Mouse (Mus musculus): Measurements from ENCODE around the gene Olfr773. TPM values are rescaled to one million over a fixed set of nuclear protein-coding genes. Genes with fewer than 3 reads are reported as not detected.
"Not testable (repeated sequence)": the region's sequence is repeated elsewhere in the genome, so short reads cannot be mapped to it uniquely, and the experiment has no call there.

Olfr773 gene
- not detected in 2 replicates for polyA plus RNA-seq (2015; fragmentation: Nextera tagmentation; extraction: Ambion mirVana)

- not testable (repeated sequence) for H3K9ac ChIP-seq; H3K4me2 ChIP-seq; H3K4me1 ChIP-seq (replicated peaks); H3K27me3 ChIP-seq; H3K9me3 ChIP-seq; H3K4me3 ChIP-seq; H3K27ac ChIP-seq; H3K36me3 ChIP-seq; ATAC-seq (ENCODE audit: low FRiP score)
Measured at GRCm38 (mm10) chr10:129187319-129187718, at the start of gene Olfr773. Olfr773 (minus strand) TSS chr10:129187419.

GRCm38 (mm10) chr10:129235904-129236303 lies 48.7 kb upstream of the Olfr773 start, which contains the start of gene Olfr774:
Olfr774 (plus strand) TSS chr10:129236204.
- H3K4me3 ChIP-seq = no peak within 1 kb of the TSS
- H3K9ac ChIP-seq = no peak within 1 kb of the TSS
- H3K4me1 ChIP-seq (replicated peaks) = no peaks in the 10 kb centered on the region
- H3K36me3 ChIP-seq = no peaks in the 10 kb centered on the region
- H3K4me2 ChIP-seq = no peak within 1 kb of the TSS
- no peaks in the 10 kb centered on the region for H3K27me3 ChIP-seq
- WGBS = 85% methylated on average over 2 of the region's 2 CpGs
- no peaks in the 10 kb centered on the region for H3K9me3 ChIP-seq
- ATAC-seq (ENCODE audit: low FRiP score) = no peak
- no peak within 1 kb of the TSS for H3K27ac ChIP-seq

- Histone ChIP-seq H3K4me3 (no peak overlapping the region), H3K27ac (no peak overlapping the region), H3K9ac (no peak overlapping the region), H3K27me3 (no peaks in the 10 kb centered on the region), H3K9me3 (no peaks in the 10 kb centered on the region), H3K4me1 (replicated peaks) (no peaks in the 10 kb centered on the region), H3K36me3 (no peaks in the 10 kb centered on the region), H3K4me2 (no peak overlapping the region)
- 88% methylated on average over 1 of the region's 1 CpGs for WGBS
- no peak for ATAC-seq (ENCODE audit: low FRiP score)
Measured at GRCm38 (mm10) chr10:129230737-129231136, 43.5 kb upstream of the Olfr773 start.

- H3K9ac ChIP-seq; H3K27ac ChIP-seq; H3K27me3 ChIP-seq; H3K9me3 ChIP-seq; H3K4me2 ChIP-seq; ATAC-seq (ENCODE audit: low FRiP score); H3K36me3 ChIP-seq; H3K4me1 ChIP-seq (replicated peaks); H3K4me3 ChIP-seq: not testable (repeated sequence)
- 82% methylated on average over 3 of the region's 4 CpGs for WGBS
Measured at GRCm38 (mm10) chr10:129177821-129178220, 9.4 kb downstream of the Olfr773 start, which contains the start of gene Olfr772. Olfr772 (minus strand) TSS chr10:129177921.

GRCm38 (mm10) chr10:129164651-129165050 lies 22.6 kb downstream of the Olfr773 start, which contains the start of gene Olfr771:
Olfr771 (minus strand) TSS chr10:129164751.
- 91% methylated on average over 1 of the region's 1 CpGs for WGBS
- no peak within 1 kb of the TSS for H3K4me2 ChIP-seq
- ATAC-seq (ENCODE audit: low FRiP score) = no peak

GRCm38 (mm10) chr10:129138898-129139297 lies 48.3 kb downstream of the Olfr773 start, which contains the start of gene Olfr770:
Olfr770 (minus strand) TSS chr10:129138998.
- Histone ChIP-seq H3K4me2 (no peak within 1 kb of the TSS), H3K36me3 (no peaks in the 10 kb centered on the region), H3K4me3 (no peak within 1 kb of the TSS), H3K27ac (no peak within 1 kb of the TSS), H3K9ac (no peak within 1 kb of the TSS), H3K4me1 (replicated peaks) (no peaks in the 10 kb centered on the region), H3K9me3 (no peaks in the 10 kb centered on the region), H3K27me3 (no peaks in the 10 kb centered on the region)
- no peak for ATAC-seq (ENCODE audit: low FRiP score)
- WGBS = 86% methylated on average over 2 of the region's 2 CpGs

More at GRCm38 (mm10) chr10:129164651-129165050, 22.6 kb downstream of the Olfr773 start, which contains the start of gene Olfr771:
- no peak within 1 kb of the TSS for H3K4me3 ChIP-seq
- H3K4me1 ChIP-seq (replicated peaks) = no peaks in the 10 kb centered on the region
- H3K9me3 ChIP-seq = no peaks in the 10 kb centered on the region
- H3K9ac ChIP-seq = no peak within 1 kb of the TSS
- H3K27ac ChIP-seq = no peak within 1 kb of the TSS
- H3K36me3 ChIP-seq = no peaks in the 10 kb centered on the region
- no peaks in the 10 kb centered on the region for H3K27me3 ChIP-seq

Other genes with a start within 250 kb of the Olfr773 start
- not detected in 2 replicates for gene Mettl7b, start 226.4 kb downstream of the Olfr773 start, polyA plus RNA-seq (2015; fragmentation: Nextera tagmentation; extraction: Ambion mirVana)
- not detected in 2 replicates for gene Olfr9, start 198.0 kb downstream of the Olfr773 start, polyA plus RNA-seq (2015; fragmentation: Nextera tagmentation; extraction: Ambion mirVana)
- gene Olfr763, start 176.6 kb downstream of the Olfr773 start, polyA plus RNA-seq (2015; fragmentation: Nextera tagmentation; extraction: Ambion mirVana) = not detected in 2 replicates
- not detected in 2 replicates for gene Olfr764-ps1, start 147.5 kb downstream of the Olfr773 start, polyA plus RNA-seq (2015; fragmentation: Nextera tagmentation; extraction: Ambion mirVana)
- not detected in 2 replicates for gene Olfr765, start 137.4 kb downstream of the Olfr773 start, polyA plus RNA-seq (2015; fragmentation: Nextera tagmentation; extraction: Ambion mirVana)
- not detected in 2 replicates for gene Olfr766-ps1, start 118.4 kb downstream of the Olfr773 start, polyA plus RNA-seq (2015; fragmentation: Nextera tagmentation; extraction: Ambion mirVana)
- gene Olfr767, start 104.5 kb downstream of the Olfr773 start, polyA plus RNA-seq (2015; fragmentation: Nextera tagmentation; extraction: Ambion mirVana) = not detected in 2 replicates
- not detected in 2 replicates for gene Olfr768, start 88.0 kb downstream of the Olfr773 start, polyA plus RNA-seq (2015; fragmentation: Nextera tagmentation; extraction: Ambion mirVana)
- gene Olfr769, start 69.6 kb downstream of the Olfr773 start, polyA plus RNA-seq (2015; fragmentation: Nextera tagmentation; extraction: Ambion mirVana) = not detected in 2 replicates
- not detected in 2 replicates for gene Olfr770, start 48.4 kb downstream of the Olfr773 start, polyA plus RNA-seq (2015; fragmentation: Nextera tagmentation; extraction: Ambion mirVana)
- not detected in 2 replicates for gene Olfr771, start 22.7 kb downstream of the Olfr773 start, polyA plus RNA-seq (2015; fragmentation: Nextera tagmentation; extraction: Ambion mirVana)
- gene Olfr772, start 9.5 kb downstream of the Olfr773 start, polyA plus RNA-seq (2015; fragmentation: Nextera tagmentation; extraction: Ambion mirVana) = not detected in 2 replicates
- not detected in 2 replicates for gene Olfr774, start 48.8 kb upstream of the Olfr773 start, polyA plus RNA-seq (2015; fragmentation: Nextera tagmentation; extraction: Ambion mirVana)
- gene Olfr775, start 61.0 kb upstream of the Olfr773 start, polyA plus RNA-seq (2015; fragmentation: Nextera tagmentation; extraction: Ambion mirVana) = not detected in 2 replicates
- gene Olfr776, start 71.7 kb upstream of the Olfr773 start, polyA plus RNA-seq (2015; fragmentation: Nextera tagmentation; extraction: Ambion mirVana) = not detected in 2 replicates
- gene Olfr777, start 84.1 kb upstream of the Olfr773 start, polyA plus RNA-seq (2015; fragmentation: Nextera tagmentation; extraction: Ambion mirVana) = not detected in 2 replicates
- gene Olfr780, start 130.7 kb upstream of the Olfr773 start, polyA plus RNA-seq (2015; fragmentation: Nextera tagmentation; extraction: Ambion mirVana) = not detected in 2 replicates
- gene Olfr781, start 141.4 kb upstream of the Olfr773 start, polyA plus RNA-seq (2015; fragmentation: Nextera tagmentation; extraction: Ambion mirVana) = not detected in 2 replicates
- not detected in 2 replicates for gene Olfr782, start 161.4 kb upstream of the Olfr773 start, polyA plus RNA-seq (2015; fragmentation: Nextera tagmentation; extraction: Ambion mirVana)
- gene Olfr784, start 196.7 kb upstream of the Olfr773 start, polyA plus RNA-seq (2015; fragmentation: Nextera tagmentation; extraction: Ambion mirVana) = 0.08 TPM in 1 of 2 replicates, not detected in the other
- gene Olfr785, start 218.0 kb upstream of the Olfr773 start, polyA plus RNA-seq (2015; fragmentation: Nextera tagmentation; extraction: Ambion mirVana) = not detected in 2 replicates
- not detected in 2 replicates for gene Olfr786, start 239.9 kb upstream of the Olfr773 start, polyA plus RNA-seq (2015; fragmentation: Nextera tagmentation; extraction: Ambion mirVana)

Data from hindbrain, embryonic 13.5 days (tissue).